Mouse (Mus musculus): ENCODE measurements around the gene Olfr295.

Gene Olfr295

GRCm38 (mm10) chr7:86583562-86583961 lies at the start of gene Olfr295:
TSS of gene Olfr295 (plus strand) at chr7:86583862.
- no peak for DNase-seq (ENCODE audit: low spot score)

DNA sequence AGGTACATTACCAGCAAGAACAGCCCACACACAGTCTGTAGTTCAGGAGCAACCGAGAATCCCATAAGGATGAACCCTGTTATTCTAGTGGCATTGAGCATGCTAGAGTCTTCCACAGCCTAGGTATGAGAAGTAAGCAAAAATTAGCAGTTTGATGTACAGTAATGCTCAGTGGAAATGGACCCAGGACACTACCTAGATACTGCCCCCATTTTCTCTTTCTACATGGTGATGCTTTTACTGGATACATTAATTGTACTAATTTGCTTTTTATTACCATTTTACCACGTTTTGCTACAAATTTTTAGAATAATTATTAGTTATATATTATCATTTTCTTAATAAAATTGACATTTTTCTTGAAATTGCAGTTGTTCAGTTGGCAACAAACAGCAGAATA lies 32.9 kb downstream of the Olfr295 start, which contains the start of gene Olfr294:
Olfr294 (minus strand) TSS at position 101 of the 400 bp plus-strand sequence.
- no peak for DNase-seq (ENCODE audit: low spot score)

Data from testis, postnatal 14 days (tissue).